Mouse (Mus musculus): Measurements from ENCODE around the gene Aldh2.

GRCm38 (mm10) chr5:121589928-121590327 is 3.7 kb downstream of the Aldh2 start:
- TF ChIP-seq POLR2A (IDR thresholded peaks at IDR 0.05; ENCODE audit: extremely low read depth, insufficient read depth, low read length) (no peak), CTCF (IDR thresholded peaks at IDR 0.05; ENCODE audit: low read depth, low read length) (no peak)
